Mouse (Mus musculus) heart, embryonic 13.5 days (tissue): ENCODE measurements around the gene Hmgcs2. TPM values are rescaled to one million over a fixed set of nuclear protein-coding genes. Genes with fewer than 3 reads are reported as not detected.
A peak's percentile ranks its signal among the peaks of the same experiment; 100 is the strongest.

Experiments
- ATAC-seq: fragments of 200-750 bp; cut with Nextera tagmentation; 2 replicates; pipeline ENCODE4 v1.8.0; 2017; ENCODE audit warnings: moderate TSS enrichment; ENCODE audit not compliant: insufficient number of reproducible peaks, low FRiP score, low TSS enrichment; ENCODE audit errors: extremely low read depth
- H3K27ac ChIP-seq: fragments of 300-500 bp; sonication (generic); replicated peaks from 2 replicates; pipeline ENCODE4 v1.5.1; 2015; ENCODE audit warnings: moderate library complexity, mild to moderate bottlenecking, inconsistent platforms
- H3K27me3 ChIP-seq: fragments of 300-500 bp; sonication (generic); replicated peaks from 2 replicates; pipeline ENCODE4 v1.6.1; 2015; ENCODE audit warnings: mild to moderate bottlenecking, inconsistent platforms
- H3K36me3 ChIP-seq: fragments of 300-500 bp; sonication (generic); 2 replicates; pipeline ENCODE4 v1.6.1; 2015; ENCODE audit warnings: mild to moderate bottlenecking, inconsistent platforms
- H3K4me1 ChIP-seq: fragments of 300-500 bp; sonication (generic); 2 replicates; pipeline ENCODE4 v1.6.1; 2015; ENCODE audit warnings: inconsistent platforms
- H3K4me2 ChIP-seq: fragments of 300-500 bp; sonication (generic); 2 replicates; pipeline ENCODE4 v1.6.1; 2015; ENCODE audit warnings: inconsistent platforms, mild to moderate bottlenecking, moderate library complexity
- H3K4me3 ChIP-seq: fragments of 300-500 bp; sonication (generic); 2 replicates; pipeline ENCODE4 v1.5.1; 2015; ENCODE audit warnings: moderate library complexity, mild to moderate bottlenecking, inconsistent platforms
- H3K9ac ChIP-seq: fragments of 300-500 bp; sonication (generic); 2 replicates; pipeline ENCODE4 v1.6.1; 2015; ENCODE audit warnings: inconsistent platforms, mild to moderate bottlenecking, moderate library complexity
- H3K9me3 ChIP-seq: fragments of 300-500 bp; sonication (generic); 2 replicates; pipeline ENCODE4 v1.6.1; 2016; ENCODE audit warnings: inconsistent platforms
- WGBS: fragments of 180-500 bp; shearing (Covaris S2); methylation state at CpG from one replicate; pipeline ENCODE4 v1.1.7; 2015; ENCODE audit warnings: mixed read lengths; 5-methylcytosine and 5-hydroxymethylcytosine counted together
- polyA plus RNA-seq: library from polyadenylated mRNA; unstranded; fragments of >200 nt; fragmentation: Nextera tagmentation; extraction: Ambion mirVana; gene quantifications from 2 replicates; pipeline ENCODE4 v1.2.1, GENCODE M21; 2015

Hmgcs2 gene
- polyA plus RNA-seq, 1 experiment from 2014 or later, result 9.5 TPM

DNA sequence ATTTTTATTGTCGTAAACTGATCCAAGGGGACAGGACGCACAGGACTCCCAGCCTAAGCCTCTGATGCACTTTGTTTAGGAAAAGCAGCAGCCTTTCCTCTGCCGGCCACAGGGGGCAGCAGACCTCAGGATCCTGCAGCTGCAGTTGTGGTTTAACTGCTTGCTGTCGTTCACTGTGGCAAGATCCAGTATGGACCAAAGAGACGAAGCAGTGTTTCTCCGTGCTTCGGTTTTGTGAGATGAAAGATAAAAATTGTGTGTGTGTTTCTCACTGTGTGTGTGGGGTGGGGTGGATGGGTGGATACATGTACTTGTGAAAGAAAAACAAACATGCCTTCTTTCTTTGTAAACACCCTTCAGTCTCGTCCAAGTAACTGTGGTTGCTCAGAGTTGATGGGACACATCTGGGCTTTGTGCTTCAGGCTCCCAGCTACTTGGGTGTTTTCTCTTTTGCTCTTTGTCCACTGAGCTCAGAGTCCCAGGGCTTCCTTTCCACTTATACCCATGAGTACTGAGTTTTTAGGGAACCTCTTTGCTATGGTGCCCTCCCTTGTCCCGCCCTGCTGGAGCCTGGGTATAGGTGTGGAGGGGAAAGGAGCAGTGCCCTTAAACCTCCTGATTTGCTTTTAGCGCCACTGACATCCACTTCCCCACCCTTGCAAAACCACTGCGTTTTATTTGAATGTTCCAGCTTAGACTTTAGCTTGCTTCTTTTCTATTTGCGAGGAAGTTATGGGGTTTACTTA, 871 bp downstream of the Hmgcs2 start:
- H3K4me2 ChIP-seq, result peak overlapping the region; percentile 56
- H3K9ac ChIP-seq, result peak overlapping the region; percentile 59
- H3K36me3 ChIP-seq, result no peaks in the 10 kb centered on the region
- peak overlapping the region; percentile 69; the same call in 1 of the 2 replicates for H3K27ac ChIP-seq
- H3K27me3 ChIP-seq, result 0 out of 2 replicates have a peak, but pooled peaks cover 5% of the 10 kb centered on the region
- WGBS, result 33% methylated on average over 12 of the region's 12 CpGs
- peaks cover 16% of the 10 kb centered on the region for H3K4me1 ChIP-seq
- H3K9me3 ChIP-seq, result no peaks in the 10 kb centered on the region
- H3K4me3 ChIP-seq, result peak overlapping the region; percentile 42
- ATAC-seq, result no peak

GRCm38 (mm10) chr3:98282422-98282821, 2.2 kb downstream of the Hmgcs2 start:
- Histone ChIP-seq H3K4me2 (no peak overlapping the region), H3K27me3 (0 out of 2 replicates have a peak, but pooled peaks cover 5% of the 10 kb centered on the region), H3K36me3 (no peaks in the 10 kb centered on the region), H3K9me3 (no peaks in the 10 kb centered on the region), H3K9ac (no peak overlapping the region), H3K27ac (no peak overlapping the region), H3K4me3 (no peak overlapping the region), H3K4me1 (peaks cover 16% of the 10 kb centered on the region)
- no peak for ATAC-seq
- WGBS, result 83% methylated on average over 8 of the region's 8 CpGs

GRCm38 (mm10) chr3:98283205-98283604, 3.0 kb downstream of the Hmgcs2 start:
- no peak overlapping the region for H3K4me2 ChIP-seq
- no peaks in the 10 kb centered on the region for H3K9me3 ChIP-seq
- 0 out of 2 replicates have a peak, but pooled peaks cover 5% of the 10 kb centered on the region for H3K27me3 ChIP-seq
- no peak overlapping the region for H3K27ac ChIP-seq
- 85% methylated on average over 5 of the region's 5 CpGs for WGBS
- H3K4me1 ChIP-seq, result peaks cover 16% of the 10 kb centered on the region
- H3K36me3 ChIP-seq, result no peaks in the 10 kb centered on the region
- no peak for ATAC-seq
- no peak overlapping the region for H3K9ac ChIP-seq
- H3K4me3 ChIP-seq, result no peak overlapping the region

- Histone ChIP-seq H3K4me1 (no peaks in the 10 kb centered on the region), H3K4me3 (no peak overlapping the region), H3K9me3 (0 out of 2 replicates have a peak, but pooled peaks cover 3% of the 10 kb centered on the region), H3K4me2 (no peak overlapping the region), H3K27ac (no peak overlapping the region), H3K36me3 (peaks cover 11% of the 10 kb centered on the region), H3K9ac (no peak overlapping the region), H3K27me3 (no peaks in the 10 kb centered on the region)
- no peak for ATAC-seq
- WGBS, result 76% methylated on average over 9 of the region's 9 CpGs
Measured at GRCm38 (mm10) chr3:98291044-98291443, 10.8 kb downstream of the Hmgcs2 start.

DNA sequence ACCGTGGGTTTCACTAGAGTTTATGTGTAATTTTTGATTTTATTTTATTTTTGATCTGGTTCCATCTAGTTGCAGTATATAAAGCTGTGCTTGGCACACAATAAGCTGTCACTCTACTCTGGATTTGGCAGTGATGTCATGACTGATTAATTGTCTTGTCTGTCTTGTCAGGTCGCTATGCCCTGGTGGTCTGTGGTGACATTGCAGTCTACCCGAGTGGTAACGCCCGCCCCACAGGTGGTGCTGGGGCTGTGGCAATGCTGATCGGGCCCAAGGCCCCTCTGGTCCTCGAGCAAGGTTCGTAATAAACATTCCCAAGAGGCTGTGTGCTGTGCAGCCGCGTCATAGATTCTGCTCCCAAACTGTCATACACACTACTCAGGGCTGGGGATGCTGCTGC, 15.7 kb downstream of the Hmgcs2 start:
- Histone ChIP-seq H3K4me1 (no peaks in the 10 kb centered on the region), H3K27me3 (no peaks in the 10 kb centered on the region; the same call in 1 of the 2 replicates), H3K4me2 (no peak overlapping the region), H3K9ac (no peak overlapping the region), H3K27ac (no peak overlapping the region), H3K4me3 (no peak overlapping the region), H3K9me3 (no peaks in the 10 kb centered on the region), H3K36me3 (peaks cover 23% of the 10 kb centered on the region)
- no peak for ATAC-seq
- 58% methylated on average over 10 of the region's 10 CpGs for WGBS

GRCm38 (mm10) chr3:98299391-98300100, 19.3 kb downstream of the Hmgcs2 start:
- Histone ChIP-seq H3K27me3 (no peaks in the 10 kb centered on the region; the same call in 1 of the 2 replicates), H3K9me3 (no peaks in the 10 kb centered on the region), H3K36me3 (peaks cover 37% of the 10 kb centered on the region), H3K4me2 (no peak overlapping the region), H3K27ac (no peak overlapping the region), H3K4me1 (no peaks in the 10 kb centered on the region), H3K9ac (no peak overlapping the region), H3K4me3 (no peak overlapping the region)
- 83% methylated on average over 1 of the region's 1 CpGs for WGBS
- ATAC-seq, result no peak

GRCm38 (mm10) chr3:98300266-98300665, 20.0 kb downstream of the Hmgcs2 start:
- Histone ChIP-seq H3K27me3 (no peaks in the 10 kb centered on the region; the same call in 1 of the 2 replicates), H3K4me2 (no peak overlapping the region), H3K9ac (no peak overlapping the region), H3K4me3 (no peak overlapping the region), H3K36me3 (peaks cover 37% of the 10 kb centered on the region), H3K9me3 (no peaks in the 10 kb centered on the region), H3K4me1 (no peaks in the 10 kb centered on the region), H3K27ac (no peak overlapping the region)
- ATAC-seq, result no peak
- WGBS, result 85% methylated on average over 4 of the region's 4 CpGs

DNA sequence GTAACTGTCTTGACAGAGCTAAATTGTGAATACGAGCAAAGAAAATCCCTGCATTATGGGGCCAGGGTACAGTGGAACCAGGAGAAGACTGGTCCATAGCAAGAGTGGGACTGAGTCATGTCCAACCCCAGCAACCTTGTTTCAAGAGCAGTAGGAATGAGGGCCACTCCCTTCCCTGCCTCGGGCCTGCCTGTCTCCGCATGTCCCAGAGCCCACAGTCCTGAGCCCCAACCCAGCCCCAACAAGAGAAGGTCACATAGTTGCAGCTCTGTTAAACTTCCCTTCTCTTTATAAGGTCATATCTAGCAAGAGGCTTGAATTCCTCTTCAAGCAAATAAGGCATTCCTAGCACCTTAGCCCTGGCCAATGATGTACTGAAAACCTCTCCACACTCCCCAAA, 21.5 kb downstream of the Hmgcs2 start:
- Histone ChIP-seq H3K4me1 (no peaks in the 10 kb centered on the region), H3K4me2 (no peak overlapping the region), H3K27me3 (no peaks in the 10 kb centered on the region; the same call in 1 of the 2 replicates), H3K4me3 (no peak overlapping the region), H3K9me3 (no peaks in the 10 kb centered on the region), H3K36me3 (peaks cover 37% of the 10 kb centered on the region), H3K9ac (no peak overlapping the region), H3K27ac (no peak overlapping the region)
- 76% methylated on average over 3 of the region's 3 CpGs for WGBS
- no peak for ATAC-seq

DNA sequence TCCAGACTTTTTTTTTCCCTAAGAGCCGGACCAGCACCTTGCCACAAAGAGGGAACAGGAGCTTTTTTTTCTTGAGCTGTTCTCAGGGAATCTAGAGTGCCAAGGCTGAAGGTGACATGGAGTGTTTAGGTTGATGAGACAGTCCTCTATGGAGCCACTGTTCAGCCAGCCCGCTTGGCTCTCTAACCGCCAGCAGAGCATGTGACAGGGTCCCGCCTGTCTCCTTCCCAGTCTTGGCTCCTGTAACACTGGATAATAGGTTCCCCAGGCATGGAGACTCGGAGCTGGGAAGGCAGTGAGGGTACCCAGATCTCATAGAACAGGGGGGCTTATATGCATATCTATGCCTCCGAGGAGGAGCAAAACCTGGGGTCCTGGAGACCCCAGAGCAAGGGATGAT, 28.4 kb downstream of the Hmgcs2 start:
- Histone ChIP-seq H3K9ac (no peak overlapping the region), H3K27ac (no peak overlapping the region), H3K27me3 (no peaks in the 10 kb centered on the region; the same call in 1 of the 2 replicates), H3K4me2 (no peak overlapping the region), H3K4me1 (no peaks in the 10 kb centered on the region), H3K4me3 (no peak overlapping the region), H3K36me3 (peaks cover 6% of the 10 kb centered on the region; the same call in 1 of the 2 replicates), H3K9me3 (no peaks in the 10 kb centered on the region)
- no peak for ATAC-seq
- WGBS, result 76% methylated on average over 6 of the region's 6 CpGs

DNA sequence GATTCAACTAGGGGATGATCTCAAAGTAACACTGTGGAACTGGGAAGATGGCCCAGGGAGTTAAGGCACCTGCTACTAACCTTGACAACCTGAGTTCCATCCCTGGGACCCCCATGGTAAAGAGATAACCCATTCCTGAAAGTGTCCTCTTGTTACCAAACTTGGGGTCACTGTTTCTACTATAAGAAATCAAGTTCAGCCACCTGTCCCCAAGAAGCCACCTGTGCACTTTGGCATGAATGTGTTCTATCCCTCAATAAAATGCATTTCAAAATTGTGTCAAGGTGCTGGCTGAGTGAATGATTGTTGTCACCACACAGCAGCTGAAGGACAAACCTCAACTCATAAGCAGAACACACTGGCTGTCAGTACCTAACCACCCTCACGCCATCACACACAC, 30.2 kb downstream of the Hmgcs2 start:
- ATAC-seq, result no peak
- Histone ChIP-seq H3K4me3 (no peak overlapping the region), H3K4me1 (no peaks in the 10 kb centered on the region), H3K9me3 (no peaks in the 10 kb centered on the region), H3K27me3 (no peaks in the 10 kb centered on the region; the same call in 1 of the 2 replicates), H3K36me3 (peaks cover 17% of the 10 kb centered on the region; the same call in 1 of the 2 replicates), H3K4me2 (no peak overlapping the region), H3K9ac (no peak overlapping the region), H3K27ac (no peak overlapping the region)
- 57% methylated on average over 1 of the region's 1 CpGs for WGBS

DNA sequence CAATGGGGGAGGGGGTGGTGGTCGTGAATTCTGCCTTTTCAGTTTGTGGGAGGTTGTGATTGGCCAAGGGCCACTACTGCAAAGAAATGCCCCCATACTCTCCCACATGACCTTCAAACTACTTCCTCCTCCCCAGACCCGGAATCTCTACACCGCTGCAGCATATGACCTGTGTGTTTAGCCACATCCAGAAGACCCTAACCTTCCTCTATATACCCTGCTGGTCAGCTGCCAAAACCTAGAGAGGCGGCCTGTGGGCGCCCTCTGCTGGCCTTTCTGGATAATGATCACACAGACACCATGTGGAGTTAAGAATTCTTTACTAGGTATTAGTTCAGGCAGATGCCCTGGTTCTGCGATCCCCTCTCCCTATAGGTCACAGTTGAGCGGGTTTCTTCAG, 32.6 kb downstream of the Hmgcs2 start:
- H3K4me1 ChIP-seq, result peaks cover 3% of the 10 kb centered on the region
- H3K4me3 ChIP-seq, result no peak overlapping the region
- no peak overlapping the region for H3K27ac ChIP-seq
- no peak for ATAC-seq
- no peaks in the 10 kb centered on the region; the same call in 1 of the 2 replicates for H3K27me3 ChIP-seq
- WGBS, result 28% methylated on average over 7 of the region's 7 CpGs
- peaks cover 28% of the 10 kb centered on the region for H3K36me3 ChIP-seq
- H3K9me3 ChIP-seq, result no peaks in the 10 kb centered on the region
- H3K9ac ChIP-seq, result no peak overlapping the region
- H3K4me2 ChIP-seq, result no peak overlapping the region
